Mouse (Mus musculus) induced T-regulatory cell, adult 2 months (primary cell): ENCODE data around the gene Amph.
"Not testable (repeated sequence)": the region's sequence is repeated elsewhere in the genome, so short reads cannot be mapped to it uniquely, and the experiment has no call there.

Experiments
- DNase-seq: peaks from one replicate; pipeline ENCODE4 v3.0.0-alpha.2; 2012; ENCODE audit warnings: low read depth

Gene Amph

GRCm38 (mm10) chr13:18948171-18949028 is at the start of gene Amph:
Amph (plus strand) TSS chr13:18948205.
- peak; percentile 32 for DNase-seq

GRCm38 (mm10) chr13:18903623-18904022 is 44.4 kb upstream of the Amph start:
- DNase-seq = no peak

DNA sequence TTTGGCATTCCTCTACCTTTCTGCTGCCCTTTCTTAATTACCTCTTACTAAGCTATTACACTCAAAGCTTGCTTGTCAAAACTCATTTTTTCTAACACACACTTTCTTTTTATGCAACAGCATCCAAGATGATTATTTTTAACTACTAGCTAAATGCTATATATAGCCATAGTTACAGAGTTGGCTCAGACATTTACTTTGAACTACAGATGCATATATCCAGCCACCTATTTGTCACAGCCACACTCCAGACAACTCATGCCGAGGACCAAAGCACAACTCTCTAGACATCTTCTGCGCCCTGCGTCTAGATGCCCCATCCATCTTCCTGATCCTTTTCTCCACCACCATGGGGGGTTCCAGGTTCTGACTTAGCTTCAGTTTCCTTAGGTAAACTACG is 33.2 kb upstream of the Amph start:
- no peak for DNase-seq

GRCm38 (mm10) chr13:18933191-18933590 is 14.8 kb upstream of the Amph start:
- DNase-seq = not testable (repeated sequence)

- peak; percentile 1 for DNase-seq
These were observed 319 bp upstream of the Amph start for GRCm38 (mm10) chr13:18947686-18948085.

DNA sequence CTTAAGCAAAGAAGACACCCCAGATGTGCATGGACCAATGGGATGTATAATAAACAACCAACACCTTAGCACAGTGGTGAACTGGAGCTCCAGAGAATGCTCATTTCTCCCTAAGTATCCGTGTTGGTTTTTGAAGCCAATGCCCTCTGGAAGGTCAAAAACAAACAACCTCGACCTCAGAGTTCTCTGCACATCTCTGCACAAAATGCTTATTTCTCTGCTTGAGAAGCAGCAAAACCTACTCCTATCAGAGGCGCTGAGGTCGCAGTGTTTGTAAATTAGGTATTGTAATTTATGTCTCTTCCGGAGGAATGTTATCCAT is 985 bp downstream of the Amph start:
- peak; percentile 1 for DNase-seq

DNA sequence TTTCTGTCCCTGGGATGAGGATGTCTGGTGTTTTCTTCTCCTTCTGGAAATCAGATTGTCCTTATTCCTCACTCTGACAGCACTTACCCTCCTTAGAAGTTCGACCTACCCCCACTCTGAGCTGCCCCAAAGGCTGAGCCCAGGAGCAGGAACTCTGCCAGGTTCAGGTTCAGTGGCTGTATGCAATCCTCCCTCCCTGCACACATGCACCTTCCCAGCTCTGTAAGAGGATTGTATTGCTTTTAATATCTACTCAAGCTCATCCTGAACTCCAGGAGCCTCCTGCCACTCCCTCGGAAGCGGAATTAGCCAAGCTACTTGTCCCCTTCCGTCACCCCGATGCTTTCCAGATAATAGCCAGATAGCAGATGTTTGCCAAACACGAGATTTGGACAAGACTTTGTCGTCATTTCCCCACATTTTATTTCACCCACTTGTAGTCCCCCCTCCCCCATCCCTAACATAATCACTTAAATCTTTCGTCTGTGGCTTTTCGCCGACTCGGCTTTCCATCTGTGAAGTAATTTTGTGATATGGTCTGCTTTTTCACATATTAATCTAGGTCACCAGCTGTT is 1.7 kb downstream of the Amph start:
- no peak for DNase-seq

DNA sequence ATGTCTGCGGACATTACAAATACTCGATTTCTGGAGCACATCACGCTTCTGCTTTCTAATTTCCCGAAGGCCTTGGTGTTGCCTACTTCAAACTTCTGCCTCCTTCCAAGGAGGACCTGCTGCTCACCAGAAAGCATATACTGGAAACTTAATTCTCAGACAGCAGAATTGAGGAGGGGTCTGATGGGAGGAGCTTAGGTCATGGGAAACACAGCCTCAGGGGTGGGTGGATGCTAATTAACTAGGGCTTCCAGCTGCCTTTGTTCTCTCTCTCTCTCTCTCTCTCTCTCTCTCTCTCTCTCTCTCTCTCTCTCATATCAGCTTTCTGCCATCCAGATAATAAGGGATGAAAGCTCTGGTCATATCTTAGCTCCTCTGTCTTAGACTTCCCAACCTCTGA is 5.6 kb downstream of the Amph start:
- no peak for DNase-seq

DNA sequence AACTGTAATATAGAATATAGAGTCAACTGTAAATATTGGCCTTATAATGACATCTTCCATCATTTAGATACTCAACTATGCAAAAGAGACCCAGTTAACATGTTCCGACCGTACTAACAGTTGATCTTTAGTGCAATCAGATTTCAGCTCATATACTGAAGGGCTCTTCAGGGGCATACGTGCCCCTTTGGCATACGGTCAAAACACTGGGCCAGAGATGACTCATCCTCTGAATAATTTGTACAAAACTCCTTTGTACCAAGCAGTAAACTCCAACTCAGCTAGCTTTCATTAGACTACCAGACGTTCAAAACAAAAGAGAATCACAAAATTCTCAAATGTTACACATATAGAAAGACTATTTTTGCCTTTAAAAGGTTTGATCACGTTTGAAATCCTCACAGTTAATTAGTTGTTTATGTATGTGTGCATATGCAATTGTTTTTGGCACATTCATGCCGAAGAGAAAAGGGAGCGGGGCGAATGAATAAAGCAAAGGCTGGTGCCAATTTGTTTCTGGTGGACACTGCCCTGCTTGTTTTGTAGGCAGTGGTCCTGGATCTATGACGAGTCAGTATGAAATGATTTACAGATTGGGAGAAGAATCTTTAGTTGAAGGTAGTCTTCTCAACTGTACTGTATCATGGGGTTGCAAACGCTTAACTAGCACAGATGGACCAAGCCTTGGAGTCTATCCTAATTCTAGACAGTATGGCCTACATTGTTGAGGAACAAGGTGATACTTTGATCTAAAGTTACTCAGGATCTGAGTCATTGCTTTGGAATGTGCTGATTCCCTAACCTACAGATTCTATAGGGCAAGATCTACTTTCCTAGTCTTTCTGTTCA is 8.3 kb downstream of the Amph start:
- DNase-seq = no peak

GRCm38 (mm10) chr13:18957028-18957427 is 9.0 kb downstream of the Amph start:
- no peak for DNase-seq

DNA sequence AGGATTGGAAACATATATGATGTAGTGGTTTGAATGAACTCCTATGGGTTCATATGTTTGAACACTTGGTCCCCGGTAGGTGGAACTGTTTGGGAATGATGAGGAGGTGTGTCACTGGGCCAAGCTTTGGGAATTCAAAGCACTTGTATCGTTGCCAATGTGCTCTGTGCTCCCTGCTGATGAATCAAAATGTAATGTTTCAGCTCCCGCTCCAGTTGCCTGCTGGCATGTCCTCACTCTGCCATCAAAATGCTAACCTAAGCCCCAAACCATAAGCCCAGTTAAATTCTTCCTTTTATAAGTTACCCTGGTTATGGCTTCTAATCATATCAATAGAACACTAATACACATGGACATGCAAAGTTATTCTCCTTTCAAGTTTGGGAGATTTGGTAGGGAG is 24.6 kb downstream of the Amph start:
- DNase-seq = no peak

GRCm38 (mm10) chr13:18974351-18974750 is 26.3 kb downstream of the Amph start:
- no peak for DNase-seq

- DNase-seq = no peak
These were observed 39.3 kb downstream of the Amph start for GRCm38 (mm10) chr13:18987266-18987665.

GRCm38 (mm10) chr13:18988323-18988722 is 40.3 kb downstream of the Amph start:
- DNase-seq = no peak

GRCm38 (mm10) chr13:18989185-18989714 is 41.2 kb downstream of the Amph start:
- DNase-seq = no peak

DNA sequence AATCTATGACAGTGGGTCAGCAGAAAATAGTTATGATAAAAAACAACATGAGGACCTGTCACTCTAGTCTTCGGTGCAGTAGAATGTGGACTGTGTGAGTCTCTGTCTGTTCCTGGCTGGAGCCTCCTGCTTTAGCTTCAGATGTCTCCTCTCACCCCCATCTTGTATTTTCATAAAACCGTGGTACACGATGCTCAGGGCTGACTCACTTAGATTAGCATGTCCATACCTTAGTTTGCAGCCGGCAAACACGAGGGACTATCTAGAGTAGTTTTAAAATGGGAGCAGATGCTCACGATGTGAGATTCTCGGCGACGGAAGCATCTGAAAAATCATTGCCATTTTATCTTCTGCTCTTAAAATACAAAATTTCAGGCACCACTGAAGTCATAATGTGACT is 54.5 kb downstream of the Amph start:
- no peak for DNase-seq

DNA sequence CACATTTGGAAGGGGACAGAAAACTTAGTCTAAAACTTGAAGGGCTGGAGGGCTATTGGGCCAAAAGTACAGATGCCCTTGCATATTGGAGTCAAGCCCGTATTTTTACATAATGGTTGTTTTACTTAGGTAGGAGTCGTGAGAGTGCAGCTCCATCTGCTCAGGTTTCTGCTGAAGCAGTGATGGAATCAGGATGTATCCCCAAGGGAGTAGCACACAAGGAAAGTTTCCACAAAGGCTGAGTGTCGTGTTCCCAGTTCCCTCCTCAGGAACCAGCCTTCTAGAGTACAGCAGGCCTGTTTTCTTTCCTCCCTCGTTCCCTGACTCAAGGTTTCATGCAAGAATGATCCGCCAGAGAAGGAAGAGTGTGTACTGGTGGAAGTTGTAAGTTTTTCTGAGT is 56.4 kb downstream of the Amph start:
- no peak for DNase-seq

GRCm38 (mm10) chr13:19008440-19008839 is 60.4 kb downstream of the Amph start:
- no peak for DNase-seq

GRCm38 (mm10) chr13:19014825-19015375 is 66.9 kb downstream of the Amph start:
- no peak for DNase-seq

DNA sequence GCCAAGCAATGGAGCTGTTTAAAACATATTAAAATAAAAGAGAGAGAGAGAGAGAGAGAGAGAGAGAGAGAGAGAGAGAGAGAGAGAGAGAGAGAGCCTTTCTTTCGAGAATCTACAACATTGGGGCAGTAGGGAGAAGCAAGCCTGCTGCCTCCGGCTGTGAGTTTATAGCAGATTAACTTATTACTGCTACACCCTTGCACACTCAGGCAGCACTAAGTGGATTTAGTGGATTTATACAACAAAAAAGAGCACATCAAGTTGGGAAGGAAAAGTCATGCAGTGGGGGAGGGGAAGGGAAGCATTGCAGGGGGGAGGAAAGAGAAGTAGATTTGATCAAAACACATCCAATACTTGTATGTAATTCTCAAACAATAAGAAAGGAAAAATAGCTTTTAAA is 73.5 kb downstream of the Amph start:
- no peak for DNase-seq

DNA sequence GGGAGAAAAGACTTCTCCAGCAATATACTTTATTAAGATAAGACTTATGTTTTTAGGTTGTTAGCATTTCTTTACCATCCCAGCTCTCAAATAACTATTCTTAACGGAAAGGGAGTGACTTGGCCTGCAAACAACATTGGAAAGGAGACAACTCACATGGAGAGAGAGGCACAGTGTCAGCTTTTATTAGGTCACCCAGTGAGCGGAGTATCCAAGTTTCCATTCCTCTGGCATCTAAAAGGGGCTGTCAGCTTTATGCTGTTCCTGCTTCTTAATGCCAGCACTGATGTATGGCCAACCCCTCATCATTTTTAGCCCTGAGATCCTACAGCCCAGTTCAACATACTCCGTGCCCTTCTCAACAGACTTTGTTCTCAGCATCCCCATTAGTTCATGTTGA is 74.3 kb downstream of the Amph start:
- DNase-seq = no peak

GRCm38 (mm10) chr13:19025091-19025688 is 77.2 kb downstream of the Amph start:
- no peak for DNase-seq
